Mouse (Mus musculus): ENCODE measurements around the gene Itgb2.

Gene Itgb2

DNA sequence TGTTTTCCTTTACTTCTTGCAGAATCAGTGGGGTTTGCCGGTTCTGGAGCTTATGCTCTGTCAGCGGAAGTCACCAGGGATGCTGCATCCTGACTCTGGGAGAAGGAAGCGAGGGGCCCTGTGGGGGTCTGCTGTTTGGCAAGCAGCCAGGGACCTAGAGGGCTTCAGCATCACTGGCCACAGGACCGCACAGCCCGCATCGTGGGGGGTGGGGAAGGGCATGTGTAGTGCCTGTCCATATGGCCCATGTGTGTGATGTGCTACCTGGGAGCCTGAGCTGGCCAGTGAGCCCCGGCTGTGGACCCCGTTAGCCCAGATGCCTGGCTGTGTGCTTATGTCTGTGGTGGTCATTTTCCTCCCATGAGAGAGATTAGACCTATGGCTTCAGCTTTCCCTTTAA, 59.7 kb downstream of the Itgb2 start:
- no peak for DNase-seq

DNA sequence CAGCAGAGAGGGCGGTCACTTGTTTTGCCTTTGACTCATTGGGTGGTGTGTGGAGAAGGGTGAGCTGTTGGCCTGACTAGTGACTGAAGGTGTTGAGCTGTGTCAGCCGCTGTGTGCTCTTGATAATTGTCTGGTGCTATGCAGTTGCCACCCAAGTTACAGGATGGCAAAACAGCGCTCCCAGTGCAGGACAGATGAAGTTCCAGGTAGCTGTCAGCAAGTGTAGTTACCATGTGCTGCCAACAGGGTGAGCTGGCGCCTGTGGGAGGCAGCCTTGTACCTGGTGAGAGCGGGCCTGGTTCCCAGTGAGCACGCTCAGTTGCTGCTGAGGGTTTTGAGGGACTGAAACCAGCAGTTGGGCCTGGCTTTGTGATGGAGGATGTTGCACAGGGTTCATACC, 60.8 kb downstream of the Itgb2 start:
- DNase-seq = peak; percentile 57 to 75

DNA sequence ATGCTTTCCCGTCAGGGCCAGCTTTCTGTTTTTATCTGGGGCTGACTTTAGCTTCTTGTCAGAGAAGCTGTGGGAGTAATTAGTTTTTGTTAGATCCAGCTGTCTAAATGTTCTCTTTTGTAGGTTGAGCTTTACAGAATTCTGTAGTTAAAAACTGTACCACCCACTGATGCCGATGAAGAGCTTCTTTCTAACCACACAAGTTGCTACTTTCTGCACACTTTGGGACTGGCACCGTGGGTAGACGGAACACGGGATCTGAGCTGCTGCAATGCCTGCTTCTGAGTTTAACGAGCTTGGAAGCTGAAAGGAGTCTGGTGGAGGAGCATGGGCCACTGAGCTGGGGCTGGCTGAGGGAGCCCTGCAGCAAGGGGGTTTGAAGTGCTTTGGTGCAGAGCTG, 61.5 kb downstream of the Itgb2 start:
- no peak for DNase-seq

DNA sequence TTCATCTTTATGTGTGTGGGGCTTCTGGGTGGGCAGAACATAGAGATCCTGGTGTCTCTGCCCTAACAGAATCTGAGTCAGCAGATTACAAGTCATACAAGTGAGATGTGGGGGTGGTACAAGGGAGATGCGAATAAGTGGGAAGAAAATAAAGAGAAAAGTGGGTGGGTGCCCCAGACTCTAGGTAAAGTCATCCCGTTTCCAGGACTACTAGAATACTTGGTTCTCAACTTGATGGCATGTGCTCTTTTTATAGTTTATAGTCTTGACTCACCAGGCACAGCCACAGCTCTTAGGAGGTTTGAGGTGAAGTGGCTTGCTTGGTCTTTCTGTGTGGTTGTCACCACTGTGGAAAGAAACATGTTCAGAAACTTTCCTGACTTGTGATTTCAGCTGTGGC, 66.0 kb downstream of the Itgb2 start:
- DNase-seq = no peak

DNA sequence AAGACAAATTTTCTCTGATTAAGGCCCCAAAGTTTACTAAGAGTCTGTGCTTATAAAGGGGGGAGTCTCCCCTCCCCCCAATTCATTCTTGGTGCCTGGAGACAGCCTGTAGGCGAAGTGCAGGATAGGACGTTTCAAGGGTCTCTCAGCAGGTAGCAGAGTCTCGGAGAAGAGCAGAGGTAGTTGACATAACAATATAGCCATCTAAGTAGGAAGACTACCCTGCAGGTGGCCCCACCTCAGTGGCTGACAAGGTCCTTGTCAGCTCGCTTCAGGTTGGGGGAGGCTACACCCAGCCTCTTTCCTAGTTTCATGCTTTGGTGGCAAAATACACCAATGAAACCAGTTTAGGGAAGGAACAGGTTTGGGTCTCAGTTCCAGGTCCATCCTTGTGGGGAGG, 73.0 kb downstream of the Itgb2 start:
- no peak for DNase-seq

DNA sequence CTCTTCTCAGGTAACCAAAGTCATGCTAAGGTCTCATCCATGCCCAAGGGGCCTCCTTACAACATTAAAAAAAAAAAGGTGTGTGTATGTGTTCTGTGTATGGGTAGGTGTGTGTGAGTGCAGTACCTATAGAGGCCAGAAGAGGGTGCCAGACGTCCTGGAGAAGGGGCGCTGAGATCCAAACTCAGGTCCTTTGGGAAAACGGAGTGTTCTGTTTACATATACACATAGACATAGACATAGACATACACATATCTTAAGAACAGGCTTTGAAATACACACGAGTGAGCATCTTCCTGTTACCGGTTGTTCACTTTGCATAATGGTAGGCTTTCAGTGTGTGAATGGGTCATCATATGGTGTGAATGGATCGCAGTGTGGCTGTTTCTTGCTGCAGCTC, 74.1 kb downstream of the Itgb2 start:
- DNase-seq = peak in 1 of 2 experiments; percentile 51

- DNase-seq = peak in 1 of 2 experiments; percentile 49
Measured at GRCm38 (mm10) chr10:77604958-77605357, 74.9 kb downstream of the Itgb2 start.

GRCm38 (mm10) chr10:77605368-77605767, 75.3 kb downstream of the Itgb2 start:
- peak; percentile 52 to 59 for DNase-seq

GRCm38 (mm10) chr10:77605908-77606826, 76.1 kb downstream of the Itgb2 start, which contains the start of the genes Sumo3 and Gm49325:
Gene Sumo3, plus strand, starts transcription at chr10:77606097.
Gene Gm49325, plus strand, starts transcription at chr10:77606197.
- peak; percentile 97 for DNase-seq

GRCm38 (mm10) chr10:77606855-77607254, 76.8 kb downstream of the Itgb2 start:
- DNase-seq = no peak

DNA sequence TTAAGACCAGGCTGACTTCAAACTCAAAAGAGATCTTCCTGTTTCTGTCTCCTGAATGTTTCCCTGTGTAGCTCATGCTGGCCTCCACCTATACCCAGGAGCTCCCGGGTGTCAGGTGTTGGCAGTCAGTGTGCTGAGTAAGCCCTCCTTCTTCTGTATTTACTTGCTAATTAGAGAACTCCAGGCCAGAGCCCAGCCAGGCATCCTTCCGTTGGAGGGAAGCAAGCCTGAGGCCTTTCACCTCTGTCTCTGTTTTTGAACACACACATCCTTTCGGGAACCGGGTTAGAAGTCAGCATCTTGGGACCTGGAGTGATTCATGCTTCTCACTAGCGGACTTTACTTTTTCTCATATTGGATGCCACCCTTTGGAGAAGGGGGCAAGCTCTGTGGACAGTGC, 77.4 kb downstream of the Itgb2 start:
- DNase-seq = no peak

DNA sequence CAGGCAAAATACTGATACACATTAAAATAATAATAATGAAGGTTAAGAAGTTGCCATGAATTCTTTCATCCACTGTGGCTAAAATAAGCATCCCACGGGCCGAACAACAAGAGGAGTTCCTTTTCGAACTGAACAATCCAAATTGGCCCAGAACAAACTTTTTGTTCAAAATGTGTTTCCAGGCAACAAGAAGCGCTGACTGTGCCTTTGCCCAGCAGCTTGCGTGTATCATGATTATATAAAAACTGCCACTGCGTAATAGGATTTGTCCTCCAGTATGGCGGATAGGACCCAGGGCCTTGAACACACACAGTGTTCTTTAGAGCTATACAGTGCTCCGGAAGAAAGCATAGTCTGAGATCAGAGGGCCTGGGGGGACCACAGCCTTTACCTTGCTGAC, 78.5 kb downstream of the Itgb2 start:
- DNase-seq = no peak

DNA sequence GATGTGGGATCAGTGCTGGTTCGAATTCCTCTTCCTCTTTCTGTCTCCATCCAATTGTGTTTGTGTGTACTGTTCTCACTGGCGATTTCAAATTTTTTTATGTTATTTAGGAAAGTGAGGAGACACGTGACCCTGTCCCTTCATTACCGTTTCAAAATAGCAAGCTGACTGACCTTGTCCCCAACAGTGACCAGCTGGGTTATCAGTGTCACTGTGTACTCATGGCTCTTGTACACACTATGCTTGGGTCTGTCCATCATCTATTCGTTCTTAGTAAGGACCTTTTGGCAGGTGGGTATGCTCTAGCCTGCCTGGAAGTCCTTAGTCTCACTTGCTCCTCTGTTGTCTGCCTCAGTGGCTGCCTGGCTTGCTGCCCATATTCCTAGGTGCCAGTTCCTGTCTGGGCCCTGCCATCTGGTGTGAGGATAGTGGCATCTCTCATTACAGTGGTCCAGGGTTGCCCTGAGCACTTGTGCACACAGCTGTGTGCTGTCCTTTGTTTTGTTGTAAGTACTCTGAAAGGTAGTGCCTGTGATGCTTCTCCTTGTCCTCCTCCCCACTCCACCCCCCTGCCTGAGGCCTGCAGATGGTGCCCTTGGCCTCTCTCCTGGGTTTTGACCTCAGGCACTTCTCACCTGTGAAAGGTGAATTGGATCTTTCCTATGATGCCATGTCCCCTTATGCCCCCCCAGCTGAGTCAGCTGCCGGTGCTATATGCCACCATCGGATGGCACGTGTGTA, 80.3 kb downstream of the Itgb2 start:
- DNase-seq = peak; percentile 69 to 84

- DNase-seq = no peak
Measured at GRCm38 (mm10) chr10:77613409-77613808, 83.4 kb downstream of the Itgb2 start.

Measured in cerebellum, postnatal 14 days (tissue).